Mouse (Mus musculus) liver, embryonic 14.5 days (tissue): Measurements from ENCODE around the gene Cfap206.

ENCODE experiments used
- CTCF ChIP-seq: IDR thresholded peaks from 2 replicates; pipeline ENCODE4 v1.5.1; 2016; ENCODE audit warnings: antibody characterized with exemption, low read depth, control low read depth
- EP300 ChIP-seq: IDR thresholded peaks from 2 replicates; pipeline ENCODE4 v1.6.1; 2016; ENCODE audit warnings: antibody characterized with exemption, low read depth

- TF ChIP-seq EP300 (no peak), CTCF (no peak)
Measured at GRCm38 (mm10) chr4:34707248-34707647, 22.8 kb downstream of the Cfap206 start.
